Mouse (Mus musculus) ES-E14 (cell line): ENCODE results near the gene Lce1g. TPM values are rescaled to one million over a fixed set of nuclear protein-coding genes. Genes with fewer than 3 reads are reported as not detected.
A peak's percentile ranks its signal among the peaks of the same experiment; 100 is the strongest.

Source experiments
- DNase-seq: peaks from one replicate; pipeline ENCODE4 v3.0.0-alpha.2; 2013; ENCODE audit warnings: low read depth, low spot score
- H3K27ac ChIP-seq: 2 replicates; pipeline ENCODE4 v1.5.1; 2012; ENCODE audit warnings: low read depth, mild to moderate bottlenecking, low read length, moderate library complexity, mixed read lengths; ENCODE audit not compliant: poor library complexity, insufficient read depth, severe bottlenecking
- H3K36me3 ChIP-seq: 2 replicates; pipeline ENCODE4 v1.6.1; 2012; ENCODE audit warnings: mild to moderate bottlenecking, low read length, moderate library complexity, mixed read lengths; ENCODE audit not compliant: control insufficient read depth, poor library complexity, insufficient read depth, severe bottlenecking
- H3K4me1 ChIP-seq, 2 experiments: fragments of 150-350 bp in 1 of 2; sonication (generic) in 1 of 2; 2 replicates each; pipeline ENCODE4 v1.6.1; 2012; ENCODE audit warnings: low read length in 2 of 2, mild to moderate bottlenecking in 1 of 2, mixed read lengths in 1 of 2; ENCODE audit not compliant: control insufficient read depth in 2 of 2, insufficient read depth in 2 of 2, poor library complexity in 1 of 2
- H3K4me3 ChIP-seq, 2 experiments: fragments of 150-350 bp in 1 of 2; sonication (generic) in 1 of 2; 2 replicates each; pipeline ENCODE4 v1.5.1; 2012; ENCODE audit warnings: low read length in 2 of 2, low read depth in 1 of 2, mild to moderate bottlenecking in 1 of 2, mixed read lengths in 1 of 2; ENCODE audit not compliant: insufficient read depth in 1 of 2, poor library complexity in 1 of 2, severe bottlenecking in 1 of 2
- H3K9ac ChIP-seq: 2 replicates; pipeline ENCODE4 v1.6.1; 2012; ENCODE audit warnings: low read depth, mild to moderate bottlenecking, low read length, mixed read lengths; ENCODE audit not compliant: poor library complexity, insufficient read depth, severe bottlenecking
- H3K9me3 ChIP-seq: fragments of 150-350 bp; sonication (generic); 2 replicates; pipeline ENCODE4 v1.6.1; 2012; ENCODE audit warnings: low read depth, mild to moderate bottlenecking, low read length; ENCODE audit not compliant: control insufficient read depth, insufficient read depth
- CHD2 ChIP-seq: IDR thresholded peaks from 2 replicates; pipeline ENCODE4 v1.6.1; 2014; ENCODE audit warnings: mild to moderate bottlenecking, low read depth, low read length, inconsistent platforms
- HCFC1 ChIP-seq: IDR thresholded peaks from 2 replicates; pipeline ENCODE4 v1.6.1; 2012; ENCODE audit warnings: low read length, inconsistent platforms, borderline replicate concordance; ENCODE audit not compliant: insufficient read depth
- MAFK ChIP-seq: IDR thresholded peaks from 2 replicates; pipeline ENCODE4 v1.6.1; 2014; ENCODE audit warnings: mild to moderate bottlenecking, low read depth, low read length, inconsistent platforms; ENCODE audit not compliant: insufficient read depth
- ZC3H11A ChIP-seq: IDR thresholded peaks from 2 replicates; pipeline ENCODE4 v1.6.1; 2012; ENCODE audit warnings: low read depth, mild to moderate bottlenecking, inconsistent platforms, low read length, borderline replicate concordance
- ZNF384 ChIP-seq: IDR thresholded peaks from 2 replicates; pipeline ENCODE4 v1.6.1; 2012; ENCODE audit warnings: low read depth, low read length, inconsistent platforms
- in situ Hi-C, 2 experiments: fragments of 600-800 bp; cut with MboI; formaldehyde crosslinking; loops; one replicate each; pipeline ENCODE4 v1.15.1; 2025; ENCODE audit warnings: low sequenced_read_pairs in 2 of 2, inconsistent platforms in 1 of 2; ENCODE audit not compliant: unreplicated experiment in 2 of 2
- total RNA-seq: library from RNA; depleted of rRNA; stranded (reverse); fragments of 300-350 nt; gene quantifications from 2 replicates; pipeline ENCODE4 v1.2.3, GENCODE M21; 2012; rRNA removed

The Lce1g gene
- not detected in 2 replicates for total RNA-seq

GRCm38 (mm10) chr3:92752238-92752637, at the start of gene Lce1g:
Gene Lce1g, minus strand, starts transcription at chr3:92752338.
- Histone ChIP-seq H3K36me3 (no peaks in the 10 kb centered on the region), H3K27ac (no peak within 1 kb of the TSS), H3K4me3 (no peak within 1 kb of the TSS), H3K9me3 (no peaks in the 10 kb centered on the region), H3K4me1 (no peaks in the 10 kb centered on the region), H3K9ac (no peak within 1 kb of the TSS)
- TF ChIP-seq ZC3H11A: no peak
- TF ChIP-seq HCFC1: no peak
- TF ChIP-seq CHD2: no peak
- TF ChIP-seq ZNF384: no peak
- no peak for TF ChIP-seq MAFK
- no peak for DNase-seq
- in situ Hi-C loops: no loop called here

- in situ Hi-C loops: no loop called here
- no peak for TF ChIP-seq ZNF384
- TF ChIP-seq ZC3H11A: no peak
- TF ChIP-seq HCFC1: no peak
- no peaks in the 10 kb centered on the region for H3K36me3 ChIP-seq
- no peaks in the 10 kb centered on the region for H3K4me1 ChIP-seq
- DNase-seq: no peak
- no peaks in the 10 kb centered on the region for H3K9me3 ChIP-seq
- no peak within 1 kb of the TSS for H3K27ac ChIP-seq
- no peak within 1 kb of the TSS for H3K4me3 ChIP-seq
- no peak within 1 kb of the TSS for H3K9ac ChIP-seq
Observed at GRCm38 (mm10) chr3:92790414-92790813, 38.3 kb upstream of the Lce1g start, which contains the start of gene Lce1j. Gene Lce1j, minus strand, starts transcription at chr3:92790514.

- no peaks in the 10 kb centered on the region for H3K9me3 ChIP-seq
- H3K9ac ChIP-seq: no peak within 1 kb of the TSS
- in situ Hi-C loops: no loop called here
Observed at GRCm38 (mm10) chr3:92778799-92779198, 26.7 kb upstream of the Lce1g start, which contains the start of gene Lce1i. Gene Lce1i, minus strand, starts transcription at chr3:92778899.

GRCm38 (mm10) chr3:92771573-92771972, 19.4 kb upstream of the Lce1g start:
- H3K9me3 ChIP-seq: no peaks in the 10 kb centered on the region
- DNase-seq: peak; percentile 16
- H3K9ac ChIP-seq: no peak overlapping the region
- H3K4me1 ChIP-seq: no peaks in the 10 kb centered on the region
- no peaks in the 10 kb centered on the region for H3K36me3 ChIP-seq
- H3K4me3 ChIP-seq: no peak overlapping the region
- TF ChIP-seq HCFC1: no peak
- TF ChIP-seq CHD2: no peak
- TF ChIP-seq ZNF384: no peak
- peak; percentile 54; the same call in 1 of the 2 replicates for TF ChIP-seq MAFK
- TF ChIP-seq ZC3H11A: peak; percentile 39; the same call in 1 of the 2 replicates
- H3K27ac ChIP-seq: no peak overlapping the region
- in situ Hi-C loops: no loop called here

More at GRCm38 (mm10) chr3:92778799-92779198, 26.7 kb upstream of the Lce1g start, which contains the start of gene Lce1i:
- Histone ChIP-seq H3K4me3 (no peak within 1 kb of the TSS), H3K4me1 (no peaks in the 10 kb centered on the region), H3K36me3 (no peaks in the 10 kb centered on the region), H3K27ac (no peak within 1 kb of the TSS)
- DNase-seq: no peak
- TF ChIP-seq ZC3H11A (no peak), CHD2 (no peak), ZNF384 (no peak), HCFC1 (no peak), MAFK (no peak)

- TF ChIP-seq CHD2: no peak
- no peak for TF ChIP-seq ZC3H11A
- no peak for TF ChIP-seq HCFC1
- no peak for TF ChIP-seq MAFK
- Histone ChIP-seq H3K36me3 (no peaks in the 10 kb centered on the region), H3K9me3 (no peaks in the 10 kb centered on the region), H3K27ac (no peak within 1 kb of the TSS), H3K4me3 (no peak within 1 kb of the TSS), H3K9ac (no peak within 1 kb of the TSS), H3K4me1 (no peaks in the 10 kb centered on the region)
- in situ Hi-C loops: no loop called here
- DNase-seq: no peak
Observed at GRCm38 (mm10) chr3:92764965-92765364, 12.8 kb upstream of the Lce1g start, which contains the start of gene Lce1h. Gene Lce1h, minus strand, starts transcription at chr3:92765065.
